Mouse (Mus musculus) stomach, embryonic 14.5 days (tissue): ENCODE measurements around the gene Nipal1. TPM values are rescaled to one million over a fixed set of nuclear protein-coding genes. Genes with fewer than 3 reads are reported as not detected.

Experiments
- polyA plus RNA-seq: library from polyadenylated mRNA; unstranded; fragments of >200 nt; fragmentation: Nextera tagmentation; extraction: Ambion mirVana; gene quantifications from 2 replicates; pipeline ENCODE4 v1.2.1, GENCODE M21; 2014

Nipal1 gene
- polyA plus RNA-seq, 1 experiment from 2014 or later, result 3.5 TPM

Other genes with a start within 250 kb of the Nipal1 start
- gene Corin, start 143.3 kb upstream of the Nipal1 start, polyA plus RNA-seq, result 1.4 and 2.3 TPM in 2 replicates
- 22.5 and 24.2 TPM in 2 replicates for gene Nfxl1, start 88.1 kb upstream of the Nipal1 start, polyA plus RNA-seq
- gene Zar1, start 66.5 kb upstream of the Nipal1 start, polyA plus RNA-seq, result 0.25 TPM in 1 of 2 replicates, not detected in the other
- 0.21 and 0.29 TPM in 2 replicates for gene Gm5868, start 60.2 kb upstream of the Nipal1 start, polyA plus RNA-seq
- gene Cnga1, start 3.5 kb upstream of the Nipal1 start, polyA plus RNA-seq, result not detected in 2 replicates
- gene Txk, start 105.0 kb downstream of the Nipal1 start, polyA plus RNA-seq, result 0.29 and 0.32 TPM in 2 replicates
- 5.2 and 7.7 TPM in 2 replicates for gene Tec, start 220.7 kb downstream of the Nipal1 start, polyA plus RNA-seq